Mouse (Mus musculus): ENCODE measurements around the gene Colgalt1.

Gene Colgalt1

GRCm38 (mm10) chr8:71610822-71611651 is at the start of gene Colgalt1:
TSS of gene Colgalt1 (plus strand) at chr8:71610998.
- peak; percentile 99 for DNase-seq (ENCODE audit: low spot score)

GRCm38 (mm10) chr8:71561401-71561800 is 49.4 kb upstream of the Colgalt1 start:
- peak; percentile 71 for DNase-seq (ENCODE audit: low spot score)

- DNase-seq (ENCODE audit: low spot score), result peak; percentile 81
These were observed 48.0 kb upstream of the Colgalt1 start for GRCm38 (mm10) chr8:71562751-71563150.

GRCm38 (mm10) chr8:71563992-71564391 is 46.8 kb upstream of the Colgalt1 start:
- DNase-seq (ENCODE audit: low spot score), result no peak

- DNase-seq (ENCODE audit: low spot score), result no peak
These were observed 44.3 kb upstream of the Colgalt1 start, which contains the start of gene Nxnl1 for GRCm38 (mm10) chr8:71566501-71566900. TSS of gene Nxnl1 (minus strand) at chr8:71566601.

- no peak for DNase-seq (ENCODE audit: low spot score)
These were observed 43.2 kb upstream of the Colgalt1 start for GRCm38 (mm10) chr8:71567587-71567986.

GRCm38 (mm10) chr8:71568387-71568937 is 42.3 kb upstream of the Colgalt1 start, which contains the start of gene Slc27a1:
TSS of gene Slc27a1 (plus strand) at chr8:71568882.
- DNase-seq (ENCODE audit: low spot score), result peak; percentile 67

- no peak for DNase-seq (ENCODE audit: low spot score)
These were observed 41.9 kb upstream of the Colgalt1 start for GRCm38 (mm10) chr8:71568941-71569340.

GRCm38 (mm10) chr8:71569366-71570290 is 41.2 kb upstream of the Colgalt1 start:
- peak; percentile 95 for DNase-seq (ENCODE audit: low spot score)

GRCm38 (mm10) chr8:71570291-71570954 is 40.4 kb upstream of the Colgalt1 start:
- peak; percentile 96 for DNase-seq (ENCODE audit: low spot score)

GRCm38 (mm10) chr8:71572077-71572476 is 38.7 kb upstream of the Colgalt1 start:
- DNase-seq (ENCODE audit: low spot score), result no peak

GRCm38 (mm10) chr8:71572847-71573633 is 37.8 kb upstream of the Colgalt1 start:
- DNase-seq (ENCODE audit: low spot score), result no peak

- no peak for DNase-seq (ENCODE audit: low spot score)
These were observed 36.4 kb upstream of the Colgalt1 start for GRCm38 (mm10) chr8:71574426-71574825.

GRCm38 (mm10) chr8:71575020-71575419 is 35.8 kb upstream of the Colgalt1 start:
- no peak for DNase-seq (ENCODE audit: low spot score)

- DNase-seq (ENCODE audit: low spot score), result no peak
These were observed 32.9 kb upstream of the Colgalt1 start for GRCm38 (mm10) chr8:71577856-71578387.

GRCm38 (mm10) chr8:71579009-71579408 is 31.8 kb upstream of the Colgalt1 start:
- DNase-seq (ENCODE audit: low spot score), result no peak

GRCm38 (mm10) chr8:71579476-71579875 is 31.3 kb upstream of the Colgalt1 start:
- no peak for DNase-seq (ENCODE audit: low spot score)

GRCm38 (mm10) chr8:71580201-71580600 is 30.6 kb upstream of the Colgalt1 start:
- DNase-seq (ENCODE audit: low spot score), result no peak

- no peak for DNase-seq (ENCODE audit: low spot score)
These were observed 23.9 kb upstream of the Colgalt1 start for GRCm38 (mm10) chr8:71586891-71587290.

- DNase-seq (ENCODE audit: low spot score), result no peak
These were observed 22.0 kb upstream of the Colgalt1 start for GRCm38 (mm10) chr8:71588762-71589161.

- no peak for DNase-seq (ENCODE audit: low spot score)
These were observed 19.8 kb upstream of the Colgalt1 start for GRCm38 (mm10) chr8:71591017-71591416.

All from lung, postnatal 25 days (tissue).